Mouse (Mus musculus) liver, embryonic 14.5 days (tissue): ENCODE measurements at regions not wholly inside any gene's neighbourhood (a gene's known extent, or its start where the extent isn't known, plus 50 kb on each side); places are given as distances from the start of the nearest gene placed in this dataset.

Source experiments
- ATAC-seq: fragments of 200-750 bp; cut with Nextera tagmentation; 2 replicates; pipeline ENCODE4 v1.8.0; 2017; ENCODE audit warnings: moderate number of reproducible peaks, mild to moderate bottlenecking, moderate library complexity; ENCODE audit not compliant: insufficient read depth
- DNase-seq, 3 experiments: peaks; one replicate each; pipeline ENCODE4 v3.0.0-alpha.2; 2012 to 2013; ENCODE audit warnings: low read depth in 3 of 3, low spot score in 3 of 3
- H3K27ac ChIP-seq: fragments of 300-500 bp; sonication (generic); 2 replicates; pipeline ENCODE4 v1.5.1; 2014; ENCODE audit warnings: moderate library complexity, mild to moderate bottlenecking, control low read depth, inconsistent platforms
- H3K27me3 ChIP-seq: fragments of 300-500 bp; sonication (generic); 2 replicates; pipeline ENCODE4 v1.6.1; 2014; ENCODE audit warnings: mild to moderate bottlenecking, low read length, moderate library complexity; ENCODE audit not compliant: control insufficient read depth, insufficient read depth
- H3K36me3 ChIP-seq: fragments of 300-500 bp; sonication (generic); replicated peaks from 2 replicates; pipeline ENCODE4 v1.6.1; 2014; ENCODE audit warnings: low read depth; ENCODE audit not compliant: control insufficient read depth, insufficient read depth
- H3K4me1 ChIP-seq, 2 experiments: fragments of 200-500 bp in 1 of 2; fragments of 300-500 bp in 1 of 2; sonication (generic) in 1 of 2; replicated peaks; 2 replicates each; pipeline ENCODE4 v1.6.1; 2012 to 2014; ENCODE audit warnings: antibody characterized with exemption in 1 of 2, inconsistent platforms in 1 of 2, low read length in 1 of 2; ENCODE audit not compliant: control insufficient read depth in 2 of 2, insufficient read depth in 2 of 2
- H3K4me2 ChIP-seq: fragments of 300-500 bp; sonication (generic); 2 replicates; pipeline ENCODE4 v1.6.1; 2014; ENCODE audit warnings: low read depth, mild to moderate bottlenecking, control low read depth, moderate library complexity
- H3K4me3 ChIP-seq, 2 experiments: fragments of 200-500 bp in 1 of 2; fragments of 300-500 bp in 1 of 2; sonication (generic) in 1 of 2; 2 replicates each; pipeline ENCODE4 v1.5.1; 2012 to 2014; ENCODE audit warnings: low read depth in 2 of 2, low read length in 2 of 2, mild to moderate bottlenecking in 2 of 2, control low read depth in 1 of 2, inconsistent platforms in 1 of 2, moderate library complexity in 1 of 2; ENCODE audit not compliant: insufficient read depth in 1 of 2
- H3K9ac ChIP-seq: fragments of 300-500 bp; sonication (generic); replicated peaks from 2 replicates; pipeline ENCODE4 v1.6.1; 2014; ENCODE audit warnings: mild to moderate bottlenecking, control low read depth, moderate library complexity
- H3K9me3 ChIP-seq: fragments of 300-500 bp; sonication (generic); 2 replicates; pipeline ENCODE4 v1.6.1; 2016; ENCODE audit warnings: low read length, mixed read lengths; ENCODE audit not compliant: control insufficient read depth
- CTCF ChIP-seq: IDR thresholded peaks from 2 replicates; pipeline ENCODE4 v1.5.1; 2016; ENCODE audit warnings: antibody characterized with exemption, low read depth, control low read depth
- EP300 ChIP-seq: IDR thresholded peaks from 2 replicates; pipeline ENCODE4 v1.6.1; 2016; ENCODE audit warnings: antibody characterized with exemption, low read depth
- WGBS: fragments of 180-500 bp; shearing (Covaris S2); extraction: QIAGEN DNeasy Blood & Tissue Kit; methylation state at CpG from one replicate; pipeline ENCODE4 v1.1.7; 2014; ENCODE audit not compliant: insufficient replicate concordance; 5-methylcytosine and 5-hydroxymethylcytosine counted together

DNA sequence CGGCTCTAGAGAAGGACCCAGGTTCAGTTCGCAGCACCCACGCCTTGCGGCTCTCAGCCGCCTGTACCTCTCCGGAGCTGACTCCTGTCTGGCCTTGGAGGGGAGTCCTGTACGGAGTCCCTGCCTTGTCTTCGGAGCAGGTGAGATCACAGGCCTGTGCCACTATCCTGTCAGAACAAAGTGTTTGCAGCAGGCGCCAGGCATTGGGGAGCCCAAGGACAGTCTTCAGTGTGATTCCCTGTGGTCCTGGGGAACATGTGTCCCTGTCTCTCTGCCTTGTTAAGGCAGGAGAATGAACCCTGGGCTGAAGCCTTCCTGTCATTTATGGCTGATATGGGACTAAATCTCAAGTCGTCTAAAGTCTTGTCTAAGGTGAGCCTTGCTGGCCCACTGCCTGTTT lies 176.5 kb downstream of the Vrk1 start:
- H3K36me3 ChIP-seq: no peaks in the 10 kb centered on the region
- ATAC-seq (no peak), DNase-seq (no peak)
- no peak overlapping the region for H3K4me3 ChIP-seq
- no peaks in the 10 kb centered on the region for H3K9me3 ChIP-seq
- H3K27ac ChIP-seq: no peak overlapping the region
- no peak overlapping the region for H3K9ac ChIP-seq
- 71% methylated on average over 10 of the region's 10 CpGs for WGBS
- no peak overlapping the region for H3K4me2 ChIP-seq
- H3K27me3 ChIP-seq: no peaks in the 10 kb centered on the region
- TF ChIP-seq CTCF (no peak), EP300 (no peak)
- no peaks in the 10 kb centered on the region for H3K4me1 ChIP-seq

DNA sequence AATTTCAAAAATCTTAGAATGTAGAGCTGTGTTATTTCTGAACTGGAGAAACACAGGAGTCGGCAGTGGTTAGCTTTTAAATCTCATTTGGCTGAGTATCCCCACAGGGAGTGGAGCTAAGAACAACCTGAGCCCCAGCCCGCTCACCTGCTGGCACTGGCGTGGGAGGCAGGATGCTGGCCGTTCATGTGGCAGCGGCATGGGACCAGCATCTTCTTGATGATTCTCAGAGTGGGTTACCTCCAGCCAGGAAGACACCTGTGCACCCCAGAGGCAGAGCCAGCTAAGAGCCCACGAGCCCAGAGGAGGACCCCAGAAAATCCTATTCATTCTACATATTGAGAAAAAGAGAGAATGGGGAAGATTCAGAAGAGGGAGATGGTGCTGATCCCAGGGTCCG lies 181.7 kb downstream of the Vrk1 start:
- WGBS: 60% methylated on average over 7 of the region's 7 CpGs
- H3K27ac ChIP-seq: no peak overlapping the region
- H3K36me3 ChIP-seq: no peaks in the 10 kb centered on the region

DNA sequence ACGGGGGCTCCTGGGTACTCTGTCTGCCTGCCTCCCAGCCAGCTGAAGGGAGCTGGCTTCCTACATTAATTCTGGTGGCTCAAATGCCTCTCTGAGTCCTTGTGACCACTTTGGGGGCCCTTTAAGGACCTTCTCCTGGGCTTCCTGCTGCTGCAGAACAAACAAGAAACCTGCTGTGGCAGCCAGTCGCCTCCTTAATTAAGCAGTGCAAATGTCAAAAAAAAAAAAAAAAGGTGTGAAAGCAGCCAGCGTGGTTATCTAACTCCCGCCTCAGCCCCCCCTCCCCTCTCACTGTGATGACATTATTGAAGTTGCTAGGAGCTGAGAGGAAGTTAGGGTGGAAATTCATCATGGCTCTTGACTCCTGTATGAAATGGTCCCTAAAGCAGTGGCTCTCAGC lies 189.3 kb downstream of the Vrk1 start:
- no peak overlapping the region for H3K9ac ChIP-seq
- H3K27ac ChIP-seq: no peak overlapping the region
- no peak overlapping the region for H3K4me3 ChIP-seq
- no peaks in the 10 kb centered on the region for H3K9me3 ChIP-seq
- no peak overlapping the region for H3K4me2 ChIP-seq
- ATAC-seq: no peak
- DNase-seq: no peak
- no peak for TF ChIP-seq CTCF
- TF ChIP-seq EP300: no peak
- WGBS: 17% methylated on average over 4 of the region's 4 CpGs
- no peaks in the 10 kb centered on the region for H3K4me1 ChIP-seq
- no peaks in the 10 kb centered on the region for H3K27me3 ChIP-seq
- no peaks in the 10 kb centered on the region for H3K36me3 ChIP-seq

More for the DNA sequence above, 181.7 kb downstream of the Vrk1 start:
- H3K9ac ChIP-seq: no peak overlapping the region
- ATAC-seq: no peak
- H3K27me3 ChIP-seq: no peaks in the 10 kb centered on the region
- no peak for TF ChIP-seq EP300
- TF ChIP-seq CTCF: no peak
- no peak for DNase-seq
- H3K4me1 ChIP-seq: no peaks in the 10 kb centered on the region
- H3K9me3 ChIP-seq: no peaks in the 10 kb centered on the region
- H3K4me3 ChIP-seq: no peak overlapping the region
- H3K4me2 ChIP-seq: no peak overlapping the region

DNA sequence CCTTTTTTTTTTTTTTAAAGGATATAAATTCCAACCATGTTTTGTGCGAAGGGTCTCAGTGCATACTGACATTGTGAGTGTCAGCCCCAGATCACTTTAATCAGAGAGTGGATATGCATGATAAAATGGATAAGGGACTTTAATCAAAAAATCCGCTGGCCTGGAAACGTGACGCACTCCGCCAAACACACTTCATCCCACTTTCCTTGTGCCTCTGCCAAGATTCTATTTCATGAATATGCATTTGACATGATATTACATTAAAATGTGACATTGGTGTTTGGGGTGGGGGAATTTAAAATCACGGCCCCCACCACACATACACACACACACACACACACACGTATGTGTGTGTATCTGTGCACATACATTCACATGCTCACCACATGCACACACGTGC lies 193.5 kb downstream of the Vrk1 start:
- 75% methylated on average over 8 of the region's 8 CpGs for WGBS
- H3K27ac ChIP-seq: no peak overlapping the region
- no peaks in the 10 kb centered on the region for H3K36me3 ChIP-seq
- DNase-seq (no peak), ATAC-seq (no peak)
- H3K27me3 ChIP-seq: no peaks in the 10 kb centered on the region
- H3K9me3 ChIP-seq: no peaks in the 10 kb centered on the region
- no peak overlapping the region for H3K4me3 ChIP-seq
- no peak overlapping the region for H3K4me2 ChIP-seq
- H3K4me1 ChIP-seq: no peaks in the 10 kb centered on the region
- no peak for TF ChIP-seq CTCF
- no peak overlapping the region for H3K9ac ChIP-seq

DNA sequence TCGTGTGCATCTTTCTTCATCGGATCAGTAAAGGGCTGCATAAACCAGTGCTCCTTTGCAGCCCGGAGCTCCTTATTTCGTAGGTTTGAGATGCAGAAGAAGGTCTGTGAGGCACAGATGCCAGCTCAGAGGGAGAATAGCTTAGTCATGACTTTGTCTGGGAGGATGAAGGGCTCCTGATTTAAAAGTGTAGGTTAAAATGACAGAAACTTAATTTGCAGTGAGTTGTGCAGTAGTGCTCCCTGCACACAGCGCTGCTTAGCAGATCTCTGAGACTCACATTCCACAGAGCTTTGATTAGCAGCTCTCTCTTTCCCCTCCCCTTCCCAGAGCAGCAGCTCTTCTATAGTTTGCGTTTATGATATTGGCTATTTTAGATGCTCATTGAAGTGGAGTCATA lies 200.9 kb downstream of the Vrk1 start:
- H3K27ac ChIP-seq: no peak overlapping the region
- no peaks in the 10 kb centered on the region for H3K4me1 ChIP-seq
- DNase-seq (no peak), ATAC-seq (no peak)
- H3K36me3 ChIP-seq: no peaks in the 10 kb centered on the region
- no peak overlapping the region for H3K9ac ChIP-seq
- 68% methylated on average over 6 of the region's 6 CpGs for WGBS
- H3K9me3 ChIP-seq: no peaks in the 10 kb centered on the region
- no peak overlapping the region for H3K4me2 ChIP-seq
- no peak overlapping the region for H3K4me3 ChIP-seq
- TF ChIP-seq EP300 (no peak), CTCF (no peak)
- H3K27me3 ChIP-seq: no peaks in the 10 kb centered on the region

DNA sequence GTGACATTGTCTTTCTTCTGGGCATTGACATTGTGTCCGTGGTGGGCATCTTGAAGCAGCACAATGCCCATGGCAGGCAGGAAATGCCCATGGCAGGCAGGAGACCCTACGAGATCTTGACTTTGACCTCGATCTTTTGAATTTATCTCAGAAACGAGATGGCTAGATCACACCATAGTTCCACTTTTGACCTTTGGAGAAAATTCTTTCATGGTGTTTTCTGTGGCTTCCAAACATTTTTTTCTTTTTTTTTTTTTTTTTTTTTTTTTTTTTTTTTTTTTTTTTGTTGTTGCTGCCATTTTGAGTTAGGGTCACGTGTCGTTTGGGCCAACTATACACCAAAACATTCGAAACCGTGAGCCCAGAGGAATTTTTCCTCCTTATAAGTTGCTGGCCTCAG lies 201.5 kb downstream of the Vrk1 start:
- Histone ChIP-seq H3K4me1 (no peaks in the 10 kb centered on the region), H3K9me3 (no peaks in the 10 kb centered on the region), H3K9ac (no peak overlapping the region), H3K36me3 (no peaks in the 10 kb centered on the region), H3K4me3 (no peak overlapping the region), H3K27ac (no peak overlapping the region), H3K4me2 (no peak overlapping the region), H3K27me3 (no peaks in the 10 kb centered on the region)
- ATAC-seq (no peak), DNase-seq (no peak)
- TF ChIP-seq CTCF (no peak), EP300 (no peak)
- 66% methylated on average over 8 of the region's 8 CpGs for WGBS
